Mouse (Mus musculus): Measurements from ENCODE around the gene Otub2. TPM values are rescaled to one million over a fixed set of nuclear protein-coding genes. Genes with fewer than 3 reads are reported as not detected.
"Not testable (repeated sequence)": the region's sequence is repeated elsewhere in the genome, so short reads cannot be mapped to it uniquely, and the experiment has no call there.

Gene Otub2
- polyA plus RNA-seq, 1 experiment from 2014 or later = 10.0 TPM

DNA sequence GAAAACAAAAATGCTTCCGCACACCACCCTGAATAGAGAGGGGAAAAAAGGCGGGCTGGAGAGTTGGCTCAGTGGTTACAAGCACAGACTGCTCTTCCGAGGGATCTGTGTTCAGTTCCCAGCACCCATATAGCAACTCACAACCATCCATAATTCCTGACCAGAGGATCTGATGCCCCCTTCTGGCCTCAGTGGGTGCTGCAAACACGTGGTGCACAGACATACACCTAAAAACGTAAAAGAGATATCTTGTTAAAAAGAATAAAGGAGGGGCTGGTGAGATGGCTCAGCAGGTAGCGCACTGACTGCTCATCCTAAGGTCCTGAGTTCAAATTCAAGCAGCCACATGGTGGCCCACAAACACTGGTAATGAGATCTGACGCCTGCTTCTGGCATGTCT lies 38.2 kb downstream of the Otub2 start:
- Histone ChIP-seq H3K4me3 (no peak overlapping the region), H3K27me3 (ENCODE audit: low read depth, poor library complexity, severe bottlenecking) (no peaks in the 10 kb centered on the region), H3K36me3 (peaks cover 23% of the 10 kb centered on the region), H3K4me1 (peaks cover 22% of the 10 kb centered on the region), H3K9me3 (replicated peaks) (no peaks in the 10 kb centered on the region), H3K27ac (no peak overlapping the region)
- no peak for DNase-seq (ENCODE audit: low spot score)
- WGBS = 88% methylated on average over 7 of the region's 7 CpGs

DNA sequence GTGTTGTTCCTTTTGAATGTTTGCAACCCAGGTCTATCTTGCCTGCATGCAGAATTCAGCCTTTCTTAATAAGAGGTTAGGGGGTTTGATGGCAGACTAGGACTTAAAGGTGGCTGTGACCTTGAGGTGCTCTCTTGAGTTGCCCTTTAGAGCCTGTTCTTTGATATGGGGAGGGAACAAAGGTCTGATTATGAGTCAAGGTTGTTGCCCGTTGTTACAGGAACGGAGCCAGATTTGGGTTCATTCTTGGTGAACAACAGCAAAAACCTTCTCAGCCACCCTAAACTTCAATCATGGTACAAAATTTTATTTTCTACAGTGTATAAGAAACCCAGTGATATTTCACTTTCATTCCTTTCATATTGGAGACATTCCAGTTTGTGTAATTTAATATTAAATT lies 44.9 kb downstream of the Otub2 start:
- H3K36me3 ChIP-seq = no peaks in the 10 kb centered on the region
- no peak overlapping the region for H3K4me3 ChIP-seq
- H3K9me3 ChIP-seq (replicated peaks) = no peaks in the 10 kb centered on the region
- WGBS = 90% methylated on average over 2 of the region's 2 CpGs
- no peak for DNase-seq (ENCODE audit: low spot score)
- no peaks in the 10 kb centered on the region; the same call in 1 of the 2 replicates for H3K4me1 ChIP-seq
- no peaks in the 10 kb centered on the region for H3K27me3 ChIP-seq (ENCODE audit: low read depth, poor library complexity, severe bottlenecking)
- H3K27ac ChIP-seq = no peak overlapping the region

- Histone ChIP-seq H3K27me3 (ENCODE audit: low read depth, poor library complexity, severe bottlenecking) (no peaks in the 10 kb centered on the region), H3K4me1 (no peaks in the 10 kb centered on the region; the same call in 1 of the 2 replicates), H3K9me3 (replicated peaks) (no peaks in the 10 kb centered on the region), H3K36me3 (no peaks in the 10 kb centered on the region), H3K27ac (no peak within 1 kb of the TSS), H3K4me3 (no peak within 1 kb of the TSS)
- 79% methylated on average over 8 of the region's 8 CpGs for WGBS
- DNase-seq (ENCODE audit: low spot score) = no peak
These were observed 45.7 kb downstream of the Otub2 start, which contains the start of gene Ifi27 for GRCm38 (mm10) chr12:103433986-103434731. Gene Ifi27 (plus strand): TSS chr12:103434211.

DNA sequence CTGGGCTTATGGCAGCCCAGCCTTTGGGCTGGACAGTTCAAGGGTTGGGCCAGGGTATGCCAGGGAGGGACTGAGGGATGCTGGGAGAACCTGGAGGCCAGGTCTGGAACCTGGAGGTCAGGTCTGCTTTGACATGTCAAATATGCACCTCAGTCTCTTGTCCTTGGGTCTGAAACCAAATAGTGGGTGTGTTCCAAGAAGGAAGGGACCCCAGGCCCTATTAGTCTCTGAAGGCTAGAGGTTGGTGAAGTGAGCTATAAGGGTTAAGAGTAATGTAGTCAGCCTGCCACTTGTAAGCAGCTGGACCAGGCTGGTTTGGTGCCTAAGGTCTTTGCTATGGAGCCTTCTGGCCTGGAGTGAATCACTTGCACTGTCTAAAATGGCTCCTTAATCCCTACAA lies 46.4 kb downstream of the Otub2 start:
- Histone ChIP-seq H3K4me3 (no peak overlapping the region), H3K27ac (no peak overlapping the region), H3K4me1 (no peaks in the 10 kb centered on the region; the same call in 1 of the 2 replicates), H3K9me3 (replicated peaks) (no peaks in the 10 kb centered on the region), H3K36me3 (no peaks in the 10 kb centered on the region), H3K27me3 (ENCODE audit: low read depth, poor library complexity, severe bottlenecking) (no peaks in the 10 kb centered on the region)
- DNase-seq (ENCODE audit: low spot score) = no peak

DNA sequence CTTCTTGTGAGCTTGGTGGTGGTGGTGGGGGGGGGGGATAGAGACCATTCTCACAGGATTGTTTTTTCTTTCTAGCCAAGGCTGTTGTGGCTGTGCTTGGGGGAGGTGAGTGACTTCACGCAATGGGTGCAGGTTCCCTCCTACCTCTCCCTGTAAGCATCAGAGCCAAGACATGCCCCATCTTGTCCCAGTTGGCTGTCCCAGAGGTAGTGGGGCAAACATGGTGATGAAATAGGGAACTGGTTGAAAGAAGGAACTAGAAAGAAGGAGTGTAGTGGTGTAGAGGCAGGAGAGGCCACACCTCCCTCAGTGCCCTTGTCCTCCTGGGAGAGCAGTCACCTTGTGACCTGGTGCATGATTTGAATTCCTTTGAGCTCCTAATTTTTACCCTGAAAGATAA lies 49.1 kb downstream of the Otub2 start:
- H3K27ac ChIP-seq = no peak overlapping the region
- H3K4me1 ChIP-seq = no peaks in the 10 kb centered on the region; the same call in 1 of the 2 replicates
- H3K4me3 ChIP-seq = no peak overlapping the region
- no peaks in the 10 kb centered on the region for H3K36me3 ChIP-seq
- H3K27me3 ChIP-seq (ENCODE audit: low read depth, poor library complexity, severe bottlenecking) = no peaks in the 10 kb centered on the region
- H3K9me3 ChIP-seq (replicated peaks) = no peaks in the 10 kb centered on the region
- DNase-seq (ENCODE audit: low spot score) = no peak
- 95% methylated on average over 1 of the region's 1 CpGs for WGBS

- WGBS = 61% methylated on average over 3 of the region's 3 CpGs
- Histone ChIP-seq H3K27ac (no peak within 1 kb of the TSS), H3K4me1 (no peaks in the 10 kb centered on the region), H3K9me3 (replicated peaks) (no peaks in the 10 kb centered on the region), H3K4me3 (no peak within 1 kb of the TSS), H3K36me3 (no peaks in the 10 kb centered on the region), H3K27me3 (ENCODE audit: low read depth, poor library complexity, severe bottlenecking) (no peaks in the 10 kb centered on the region)
- DNase-seq (ENCODE audit: low spot score) = no peak
These were observed 55.0 kb downstream of the Otub2 start, which contains the start of gene Ifi27l2a for GRCm38 (mm10) chr12:103443524-103443923. Gene Ifi27l2a (minus strand): TSS chr12:103443680.

DNA sequence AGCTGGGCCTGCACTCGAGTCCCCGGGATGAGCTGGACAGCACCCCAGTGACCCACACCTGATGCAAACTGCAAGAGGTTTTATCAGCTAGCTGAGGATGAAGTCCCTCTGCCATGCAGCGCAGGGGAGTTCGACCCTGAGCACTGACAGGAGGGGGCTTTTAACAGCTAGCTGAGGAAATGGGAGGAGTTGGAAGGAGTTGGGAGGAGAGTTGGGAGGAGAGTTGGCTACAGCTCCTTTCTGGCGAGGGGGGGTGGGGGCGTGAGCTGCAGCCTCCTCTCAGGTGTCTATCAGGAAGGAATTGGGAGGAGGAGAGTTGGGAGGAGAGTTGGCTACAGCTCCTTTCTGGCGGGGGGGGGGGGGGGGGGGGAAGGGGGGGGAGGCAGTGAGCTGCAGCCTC lies 55.8 kb downstream of the Otub2 start:
- H3K4me1 ChIP-seq; H3K27ac ChIP-seq; H3K36me3 ChIP-seq; H3K27me3 ChIP-seq (ENCODE audit: low read depth, poor library complexity, severe bottlenecking); H3K4me3 ChIP-seq; DNase-seq (ENCODE audit: low spot score); H3K9me3 ChIP-seq (replicated peaks): not testable (repeated sequence)
- 39% methylated on average over 6 of the region's 7 CpGs for WGBS

- Histone ChIP-seq H3K36me3 (no peaks in the 10 kb centered on the region), H3K4me1 (no peaks in the 10 kb centered on the region), H3K27ac (no peak overlapping the region), H3K9me3 (replicated peaks) (no peaks in the 10 kb centered on the region), H3K27me3 (ENCODE audit: low read depth, poor library complexity, severe bottlenecking) (no peaks in the 10 kb centered on the region), H3K4me3 (no peak overlapping the region)
- WGBS = 86% methylated on average over 3 of the region's 3 CpGs
- no peak for DNase-seq (ENCODE audit: low spot score)
These were observed 56.6 kb downstream of the Otub2 start for GRCm38 (mm10) chr12:103445060-103445459.

GRCm38 (mm10) chr12:103453361-103453760 lies 64.9 kb downstream of the Otub2 start:
- DNase-seq (ENCODE audit: low spot score) = no peak
- Histone ChIP-seq H3K27ac (no peak overlapping the region), H3K27me3 (ENCODE audit: low read depth, poor library complexity, severe bottlenecking) (no peaks in the 10 kb centered on the region), H3K4me3 (no peak overlapping the region), H3K4me1 (no peaks in the 10 kb centered on the region), H3K9me3 (replicated peaks) (no peaks in the 10 kb centered on the region), H3K36me3 (no peaks in the 10 kb centered on the region)

Other genes starting within 250 kb of the Otub2 start
- not detected in 2 replicates for gene Prima1, start 146.5 kb upstream of the Otub2 start, polyA plus RNA-seq (2016; fragmentation: Nextera tagmentation; extraction: Ambion mirVana)
- not detected in 2 replicates for gene Fam181a, start 77.7 kb upstream of the Otub2 start, polyA plus RNA-seq (2016; fragmentation: Nextera tagmentation; extraction: Ambion mirVana)
- 0.29 and 0.61 TPM in 2 replicates for gene Asb2, start 32.7 kb upstream of the Otub2 start, polyA plus RNA-seq (2016; fragmentation: Nextera tagmentation; extraction: Ambion mirVana)
- gene 9330161L09Rik, start 19.1 kb downstream of the Otub2 start, polyA plus RNA-seq (2016; fragmentation: Nextera tagmentation; extraction: Ambion mirVana) = 0.25 and 0.76 TPM in 2 replicates
- gene Ddx24, start 37.1 kb downstream of the Otub2 start, polyA plus RNA-seq (2016; fragmentation: Nextera tagmentation; extraction: Ambion mirVana) = 92.5 and 101 TPM in 2 replicates
- 0.34 and 0.68 TPM in 2 replicates for gene Ifi27, start 45.5 kb downstream of the Otub2 start, polyA plus RNA-seq (2016; fragmentation: Nextera tagmentation; extraction: Ambion mirVana)
- 0.59 and 1.1 TPM in 2 replicates for gene Ifi27l2a, start 55.0 kb downstream of the Otub2 start, polyA plus RNA-seq (2016; fragmentation: Nextera tagmentation; extraction: Ambion mirVana)
- gene Ifi27l2b, start 68.5 kb downstream of the Otub2 start, polyA plus RNA-seq (2016; fragmentation: Nextera tagmentation; extraction: Ambion mirVana) = not detected in 2 replicates
- 1.2 and 1.9 TPM in 2 replicates for gene Ppp4r4, start 143.6 kb downstream of the Otub2 start, polyA plus RNA-seq (2016; fragmentation: Nextera tagmentation; extraction: Ambion mirVana)
- gene Serpina10, start 242.8 kb downstream of the Otub2 start, polyA plus RNA-seq (2016; fragmentation: Nextera tagmentation; extraction: Ambion mirVana) = not detected in 2 replicates